Mouse (Mus musculus) lung, postnatal 14 days (tissue): Measurements from ENCODE around the gene Ly86.

Source experiments
- DNase-seq: peaks from one replicate; pipeline ENCODE4 v3.0.0; 2021

Ly86 gene

GRCm38 (mm10) chr13:37433730-37434129, 88.7 kb downstream of the Ly86 start:
- DNase-seq, result no peak

GRCm38 (mm10) chr13:37434137-37434772, 89.2 kb downstream of the Ly86 start:
- peak; percentile 80 for DNase-seq

GRCm38 (mm10) chr13:37434841-37435240, 89.8 kb downstream of the Ly86 start:
- no peak for DNase-seq

DNA sequence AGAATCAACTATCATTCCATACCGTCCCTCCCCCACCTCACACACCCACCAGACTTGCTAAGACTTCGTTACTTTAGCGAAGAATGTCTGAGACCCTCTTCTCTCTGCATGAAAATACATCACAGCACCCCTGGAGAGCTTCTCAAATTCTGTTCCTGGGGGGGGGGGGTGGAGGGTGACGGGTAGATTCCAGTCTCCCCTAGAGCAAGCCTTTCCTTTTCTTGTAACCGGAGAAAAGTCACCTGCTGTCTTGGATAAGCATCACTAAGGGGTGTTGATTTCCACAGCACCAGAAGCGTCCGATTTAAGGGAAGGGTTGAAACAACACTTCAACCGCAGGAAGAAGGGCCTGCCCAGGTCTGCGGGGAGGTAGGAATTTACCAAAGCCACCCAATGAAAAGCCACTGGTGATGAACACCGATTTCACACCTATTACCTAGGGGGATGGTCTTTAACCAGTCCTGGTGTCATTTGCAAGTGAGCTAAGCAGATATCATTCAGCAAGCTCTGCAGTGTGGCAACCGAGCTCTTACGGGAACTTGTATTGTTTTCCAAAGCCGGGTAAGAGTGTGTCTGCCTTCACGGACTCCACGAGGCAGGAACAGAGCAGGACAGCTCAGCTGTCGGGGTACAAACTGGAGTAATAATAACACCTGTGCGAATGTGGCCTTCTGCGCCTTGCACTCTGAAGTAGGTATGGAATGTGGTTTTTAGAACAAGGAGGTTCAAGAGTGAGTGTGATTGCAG, 91.4 kb downstream of the Ly86 start:
- DNase-seq, result no peak

DNA sequence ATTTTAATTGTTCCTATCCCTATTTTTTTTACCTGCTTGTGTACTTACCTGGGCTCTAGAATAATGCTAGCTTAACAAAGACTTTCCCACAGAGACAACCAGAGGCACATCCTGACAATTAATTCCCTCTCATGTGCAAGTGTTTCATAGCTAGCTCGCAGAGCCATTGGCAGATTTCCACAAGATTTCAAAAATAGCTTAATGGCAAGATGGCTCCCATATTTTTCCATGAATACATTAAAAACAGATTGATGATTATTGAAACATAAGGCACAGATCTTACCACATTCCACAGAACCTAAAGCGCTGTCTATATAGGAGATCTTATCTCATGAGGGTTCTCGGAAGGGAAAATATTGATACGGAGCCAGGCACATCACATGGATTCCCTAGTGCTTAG, 93.8 kb downstream of the Ly86 start:
- DNase-seq, result no peak

DNA sequence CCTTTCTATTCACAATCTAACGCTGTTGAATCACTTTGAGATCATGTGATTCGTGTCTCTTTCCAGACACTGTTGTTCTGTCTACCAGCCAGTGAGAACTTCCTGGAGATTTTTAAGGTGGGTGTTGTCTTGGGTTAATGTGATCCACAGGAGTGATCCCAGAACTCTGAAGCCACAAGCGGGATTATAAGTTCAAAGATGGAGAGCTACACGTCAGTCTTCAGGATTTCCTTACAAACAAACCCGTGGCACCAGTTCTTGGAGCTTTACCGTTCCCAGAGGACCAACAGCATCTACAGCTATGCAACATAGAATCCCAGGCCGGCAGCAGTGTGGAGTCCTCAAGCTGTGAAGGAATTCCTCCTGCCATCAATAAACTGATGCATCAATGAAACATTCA, 94.5 kb downstream of the Ly86 start:
- no peak for DNase-seq

DNA sequence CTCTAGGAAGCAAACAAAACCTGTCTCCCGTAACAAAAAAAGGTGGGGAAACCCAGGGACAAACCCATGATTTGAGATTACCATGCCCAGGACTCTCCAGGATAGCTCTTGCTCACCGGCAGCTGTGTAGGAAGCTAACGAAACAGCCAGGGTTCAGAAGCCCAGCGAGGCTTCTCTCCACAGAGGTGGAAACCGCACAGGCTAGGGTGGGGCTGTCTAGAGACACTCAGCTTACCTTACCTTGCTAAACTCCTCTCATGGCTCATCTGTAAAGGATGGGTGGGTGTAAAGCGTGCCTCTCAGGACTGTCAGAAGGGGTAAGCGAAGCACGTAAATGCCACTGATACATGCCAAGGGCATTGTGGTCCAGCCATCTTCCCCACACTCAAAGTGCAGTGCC, 94.9 kb downstream of the Ly86 start:
- DNase-seq, result no peak

DNA sequence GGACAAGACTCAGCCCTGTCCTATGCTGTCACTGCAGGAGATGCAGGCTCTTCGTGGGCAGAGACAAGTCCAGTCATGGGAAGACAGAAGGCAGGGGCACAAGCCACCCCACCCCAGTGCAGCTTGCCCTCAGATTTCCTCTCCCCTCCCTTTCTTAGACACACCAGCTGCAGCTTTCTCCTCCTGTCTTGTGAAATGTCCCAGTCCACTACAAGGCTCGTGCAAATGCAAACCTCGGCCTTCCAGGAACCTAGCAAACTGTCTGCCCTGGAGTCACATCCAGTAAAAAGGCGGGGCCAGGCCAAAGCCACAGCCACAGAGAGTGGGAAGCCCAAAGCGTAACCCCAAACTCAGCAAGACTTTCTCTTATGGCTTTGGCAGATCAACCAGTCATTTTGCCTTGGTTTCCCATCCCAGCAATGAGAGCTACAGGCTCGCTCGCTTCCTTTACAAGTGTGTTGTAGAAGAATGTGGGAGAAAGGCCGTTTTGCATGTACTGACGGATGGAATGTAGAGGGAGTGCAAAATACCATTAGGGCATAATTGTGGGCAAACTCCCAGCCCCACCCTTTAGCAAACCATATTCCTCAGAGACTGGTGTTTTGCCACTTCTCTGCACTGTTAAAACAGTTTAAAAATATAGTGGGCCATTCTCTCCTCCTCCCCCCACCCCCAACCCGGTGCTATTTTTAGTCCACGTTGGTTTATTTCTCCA, 95.7 kb downstream of the Ly86 start:
- peak; percentile 47 for DNase-seq

DNA sequence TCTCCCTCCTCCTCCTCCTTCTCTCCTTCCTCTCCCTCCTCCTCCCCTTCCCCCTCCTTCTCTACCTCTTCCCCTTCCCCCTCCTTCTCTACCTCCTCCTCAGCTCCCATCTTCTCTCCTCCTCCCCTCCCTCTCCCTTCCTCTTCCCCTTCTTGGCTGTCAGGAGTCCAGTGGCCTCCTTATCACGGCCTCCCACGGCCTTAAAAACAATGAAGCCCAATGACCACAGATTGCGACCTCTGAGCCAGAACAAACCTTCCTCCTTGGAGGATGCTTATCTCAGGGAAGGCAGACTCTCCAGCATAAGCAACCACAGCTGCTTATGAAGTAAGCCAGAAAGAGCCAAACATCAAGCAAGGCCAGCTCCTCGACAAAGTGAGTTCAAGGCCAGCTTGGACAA, 97.0 kb downstream of the Ly86 start:
- DNase-seq, result no peak

DNA sequence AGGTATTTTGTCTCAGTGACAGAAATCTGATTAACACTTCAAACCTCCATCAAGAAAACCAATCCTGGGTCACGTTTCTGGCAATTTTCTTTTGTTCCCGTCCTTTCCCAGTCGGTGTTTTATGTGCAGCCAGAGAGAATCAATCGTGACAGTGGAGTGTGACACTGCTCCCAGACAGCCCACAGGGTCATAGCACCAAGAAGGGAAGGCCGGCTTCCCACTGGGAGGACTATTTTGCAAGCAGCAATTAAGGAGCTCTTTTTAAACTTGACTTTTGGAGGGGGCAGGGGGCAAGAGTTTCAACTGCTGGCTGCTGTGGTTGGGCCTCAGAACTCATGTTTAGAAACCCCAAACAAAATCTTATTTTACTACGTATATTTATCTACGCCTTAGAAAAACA, 97.5 kb downstream of the Ly86 start:
- DNase-seq, result no peak

GRCm38 (mm10) chr13:37446699-37447258, 101.8 kb downstream of the Ly86 start:
- DNase-seq, result peak; percentile 70

- DNase-seq, result no peak
These were observed 106.0 kb downstream of the Ly86 start for GRCm38 (mm10) chr13:37451021-37451420.

GRCm38 (mm10) chr13:37451471-37451870, 106.5 kb downstream of the Ly86 start:
- DNase-seq, result peak; percentile 59

- peak; percentile 70 for DNase-seq
These were observed 107.3 kb downstream of the Ly86 start for GRCm38 (mm10) chr13:37452022-37452941.

DNA sequence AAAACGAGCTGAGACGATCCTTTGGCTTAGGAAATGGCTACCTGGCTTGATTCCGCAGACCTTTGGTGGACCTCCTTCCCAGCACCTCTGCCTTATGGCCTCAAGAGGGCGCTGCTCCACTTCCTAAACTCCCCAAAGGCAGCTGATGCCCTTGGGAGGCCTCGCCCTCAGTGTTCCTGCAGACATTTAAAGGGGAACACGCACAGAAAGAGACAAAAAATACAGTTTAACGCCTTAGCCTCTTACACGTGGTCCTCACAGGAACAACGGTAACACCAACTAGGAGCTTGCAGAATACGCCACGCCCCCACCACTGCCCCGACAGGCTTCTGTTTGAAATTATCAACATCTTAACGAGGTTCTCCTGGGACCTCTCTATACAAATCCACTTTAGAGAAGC, 108.2 kb downstream of the Ly86 start:
- peak; percentile 90 for DNase-seq

DNA sequence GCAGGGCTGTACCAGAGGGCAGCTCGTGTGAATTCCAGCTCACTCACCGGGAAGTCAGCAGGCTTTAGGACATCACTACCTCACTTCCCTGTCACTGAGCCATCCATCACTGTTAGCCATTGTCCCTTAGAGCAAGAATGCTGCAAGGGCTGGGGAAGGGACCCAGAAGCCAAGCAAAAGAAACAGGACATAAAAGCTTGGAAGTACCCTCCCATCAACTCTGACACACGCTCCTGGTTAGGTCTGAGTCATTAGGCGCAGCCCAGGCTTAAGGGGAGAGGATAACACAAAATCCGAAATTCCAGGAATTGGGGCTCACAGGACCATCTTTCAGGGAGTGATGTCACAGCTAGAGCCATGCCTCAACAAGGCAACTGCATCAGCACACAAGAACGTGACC, 109.3 kb downstream of the Ly86 start:
- DNase-seq, result no peak

DNA sequence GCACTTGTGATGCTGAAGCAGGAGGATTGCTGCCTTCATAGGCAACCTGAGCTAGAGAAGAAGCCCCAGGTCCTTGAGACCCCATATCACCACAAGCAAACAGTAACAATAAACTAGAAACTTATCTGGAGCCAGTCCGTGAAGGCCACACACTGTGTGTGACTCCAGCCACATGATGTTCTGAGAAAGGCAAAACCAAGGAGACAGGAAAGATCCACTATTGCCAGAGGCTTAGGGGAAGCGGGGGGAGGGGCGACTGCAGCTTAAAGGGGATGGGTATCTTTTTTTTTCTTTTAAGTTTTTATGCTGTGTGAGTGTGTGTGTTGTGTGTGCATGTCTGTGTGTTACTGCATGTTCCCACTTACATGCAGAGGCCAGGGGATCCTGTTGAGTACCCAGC, 110.6 kb downstream of the Ly86 start:
- peak; percentile 50 for DNase-seq

DNA sequence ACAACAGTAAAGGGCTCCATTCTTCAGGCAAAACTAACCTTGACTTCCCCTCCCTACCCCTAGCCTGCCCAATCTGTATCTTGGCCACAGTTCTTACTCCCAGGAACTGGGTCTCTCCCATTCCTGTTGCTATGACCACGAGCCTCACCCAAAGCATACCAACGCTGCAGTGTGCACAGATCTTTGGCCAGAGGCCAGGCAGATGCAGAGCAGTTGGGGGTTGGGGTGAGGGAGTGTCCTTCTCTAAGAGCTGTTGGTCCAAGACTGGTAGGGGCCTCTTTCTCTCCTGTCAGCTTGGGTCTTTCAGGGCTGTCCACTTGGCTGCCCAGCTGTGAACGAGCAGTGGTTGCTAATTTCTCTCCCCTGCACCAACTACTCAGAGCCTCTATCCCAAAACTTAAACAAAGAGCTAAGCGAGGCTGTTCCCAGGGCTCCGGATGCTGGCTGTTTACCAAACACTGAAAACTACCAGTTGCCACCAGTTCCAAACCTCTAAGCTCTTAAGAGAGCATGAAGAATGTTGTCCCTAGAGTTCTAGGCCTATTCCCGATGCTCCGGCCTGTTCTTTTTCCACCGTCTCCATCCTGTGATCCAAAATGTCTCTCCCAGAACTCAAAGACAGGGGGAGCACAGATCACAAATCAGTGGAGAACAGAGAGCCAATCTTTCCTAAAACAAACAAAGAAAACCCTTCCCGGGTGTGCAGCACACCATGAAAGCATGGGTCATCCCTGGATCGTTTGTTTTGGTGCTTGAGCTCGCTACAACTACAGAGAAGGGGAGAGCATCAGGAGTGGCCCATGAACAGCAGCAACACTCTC, 112.2 kb downstream of the Ly86 start:
- peak; percentile 87 for DNase-seq

GRCm38 (mm10) chr13:37458557-37458956, 113.5 kb downstream of the Ly86 start:
- no peak for DNase-seq

DNA sequence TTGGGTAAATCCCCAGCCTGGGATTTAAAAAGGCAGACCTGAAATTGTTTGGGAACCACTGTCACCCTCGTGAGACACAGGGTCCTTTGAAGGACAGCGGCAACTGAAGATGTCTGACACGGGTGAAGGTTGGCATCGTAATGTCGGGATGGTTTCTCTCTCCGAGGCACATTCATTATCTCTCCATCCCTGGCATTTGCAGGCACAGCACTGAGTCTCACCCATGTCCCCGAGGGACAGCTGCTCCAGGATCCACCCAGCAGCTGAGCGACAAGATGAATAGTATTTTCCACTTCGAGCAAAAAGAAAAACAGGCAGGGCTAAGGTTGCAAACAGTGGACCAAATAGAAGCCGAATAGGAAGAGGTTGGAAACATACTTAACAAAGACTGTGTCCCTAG, 114.0 kb downstream of the Ly86 start:
- no peak for DNase-seq
